In the genomic region with DNA sequence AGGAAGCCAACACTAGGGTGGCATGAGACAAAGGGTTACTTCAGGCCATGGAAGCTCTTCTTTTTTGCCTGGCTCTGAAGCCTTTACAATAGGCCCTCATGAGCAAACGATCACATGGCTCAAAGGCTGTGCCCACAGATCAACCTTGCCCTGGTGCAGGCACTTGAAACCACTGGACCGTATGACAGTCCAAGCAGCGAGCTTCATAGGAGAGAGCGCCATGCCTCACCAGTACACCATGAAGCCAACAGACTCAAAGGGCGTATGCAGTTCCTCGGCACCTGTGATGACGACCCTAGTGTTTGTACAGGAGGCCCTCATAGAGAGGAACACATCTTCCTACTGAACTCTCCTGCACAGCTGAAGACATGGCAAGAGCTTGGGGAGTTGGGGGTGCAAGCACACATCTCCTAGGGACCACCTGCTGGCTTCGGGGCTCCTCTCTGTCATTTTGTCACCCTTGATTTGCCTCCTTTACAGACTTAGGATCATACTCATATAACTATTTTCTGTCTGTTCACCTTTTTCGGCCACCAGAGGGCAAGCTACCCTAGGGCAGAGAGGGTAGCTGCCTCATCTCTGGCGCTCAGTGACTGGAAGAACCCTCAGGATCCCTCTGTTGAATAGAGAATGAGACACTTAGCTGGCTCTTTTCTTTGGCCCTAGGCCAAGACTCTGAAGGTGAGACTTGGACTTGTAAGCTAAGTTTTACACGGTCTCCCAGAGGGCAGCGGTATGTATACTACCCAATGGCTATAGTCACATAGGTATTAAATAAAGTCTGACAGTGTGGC, we compare ENCODE assay signal across 8 mouse cellular contexts.
DNase-seq lines count a peak whose midpoint lies in the region; ATAC-seq and TF ChIP-seq lines count a peak whose summit lies in the region.

No protein-coding gene starts in this region.

- intact Hi-C loops in heart, adult 2 months (cut with DNase I) = loop anchor here (2.0 to 10.0 kb wide), 4 partner anchors 55 to 433 kb away; no protein-coding TSS in a partner anchor

- WGBS in heart, adult 2 months = 73% methylated on average over 12 of the region's 12 CpGs
- WGBS in lung, embryonic 15.5 days = 69% methylated on average over 12 of the region's 12 CpGs

- no peak for TF ChIP-seq POLR2A in heart, adult 2 months (IDR thresholded peaks at IDR 0.05; ENCODE audit: insufficient read depth, low read depth, low read length)

- H3K4me1 ChIP-seq in heart, adult 2 months (ENCODE audit: control insufficient read depth, insufficient read depth, low read length) = no peaks in the 10 kb centered on the region
- H3K4me1 ChIP-seq in lung, embryonic 15.5 days = no peaks in the 10 kb centered on the region

- no peak overlapping the region for H3K4me2 ChIP-seq in lung, embryonic 15.5 days

- no peak overlapping the region for H3K4me3 ChIP-seq in heart, adult 2 months
- no peak overlapping the region for H3K4me3 ChIP-seq in lung, embryonic 15.5 days

- no peak for TF ChIP-seq EP300 in heart, adult 2 months (IDR thresholded peaks at IDR 0.05; ENCODE audit: insufficient read depth, low read depth, low read length)

- no peak overlapping the region for H3K27ac ChIP-seq in heart, adult 2 months
- no peak overlapping the region for H3K27ac ChIP-seq in lung, embryonic 15.5 days

- H3K27me3 ChIP-seq in Patski = no peaks in the 10 kb centered on the region
- no peaks in the 10 kb centered on the region for H3K27me3 ChIP-seq in heart, adult 2 months (ENCODE audit: control insufficient read depth, insufficient read depth, low read length)
- no peaks in the 10 kb centered on the region for H3K27me3 ChIP-seq in lung, embryonic 15.5 days

- POLR2A ChIA-PET in Patski (lab: Charles Lee) = interaction anchor here (1.0 to 4.4 kb wide), 4 partner anchors 32 to 72 kb away, joined by 3 to 16 read pairs (median 4); no protein-coding TSS in a partner anchor

- no peaks in the 10 kb centered on the region for H3K79me2 ChIP-seq in heart, adult 2 months (replicated peaks; ENCODE audit: control insufficient read depth, insufficient read depth, low read length)

- no peaks in the 10 kb centered on the region for H3K36me3 ChIP-seq in heart, adult 2 months (ENCODE audit: control insufficient read depth, insufficient read depth, low read length)
- peaks cover 59% of the 10 kb centered on the region for H3K36me3 ChIP-seq in lung, embryonic 15.5 days

- peak; percentile 70 for ATAC-seq in Patski
- ATAC-seq in lung, embryonic 15.5 days (ENCODE audit: borderline replicate concordance, extremely low read depth, low FRiP score, low TSS enrichment) = peak; percentile 43; the same call in 1 of the 2 replicates

- peak; percentile 70 for DNase-seq in CD4-positive helper T cell, adult 2 months (ENCODE audit: low read depth, low spot score)
- DNase-seq in Patski (ENCODE audit: low read depth, low spot score) = peak; percentile 62
- DNase-seq in cerebellum, postnatal 25 days = peak; percentile 47 to 68
- peak; percentile 36 to 48 for DNase-seq in heart, adult 2 months
- peak; percentile 68 for DNase-seq in kidney, adult 18-20 months
- peak; percentile 27 for DNase-seq in ovary, adult 18-20 months (ENCODE audit: low spot score)
- DNase-seq in thymus, postnatal 36 days = peak; percentile 60 to 64

- in situ Hi-C loops in Patski (cut with MboI; ENCODE audit: low pct_unique_long_range_greater_than_20kb) = loop anchor here (5.0 kb wide), 1 partner anchor 75 kb away; no protein-coding TSS in a partner anchor

- no peak for TF ChIP-seq CTCF in Patski (IDR thresholded peaks at IDR 0.05)
- peak; percentile 82 for TF ChIP-seq CTCF in heart, adult 2 months (IDR thresholded peaks at IDR 0.05)

- no peaks in the 10 kb centered on the region for H3K9me3 ChIP-seq in lung, embryonic 15.5 days

- H3K9ac ChIP-seq in heart, adult 2 months (ENCODE audit: low read depth, low read length) = no peak overlapping the region
- no peak overlapping the region for H3K9ac ChIP-seq in lung, embryonic 15.5 days

- CTCF ChIA-PET in Patski (lab: Charles Lee) = interaction anchor here (0.6 to 5.6 kb wide), 25 partner anchors 12 to 168 kb away, joined by 3 to 78 read pairs (median 5); no protein-coding TSS in a partner anchor
